Mouse (Mus musculus) forebrain, embryonic 13.5 days (tissue): Measurements from ENCODE around the gene Gpc6. TPM values are rescaled to one million over a fixed set of nuclear protein-coding genes. Genes with fewer than 3 reads are reported as not detected.

Experiments used
- ATAC-seq: fragments of 200-750 bp; cut with Nextera tagmentation; 2 replicates; pipeline ENCODE4 v1.8.0; 2017
- H3K27ac ChIP-seq: fragments of 300-500 bp; sonication (generic); 2 replicates; pipeline ENCODE4 v1.5.1; 2015; ENCODE audit warnings: inconsistent platforms, mild to moderate bottlenecking, moderate library complexity
- H3K27me3 ChIP-seq: fragments of 300-500 bp; sonication (generic); 2 replicates; pipeline ENCODE4 v1.6.1; 2015; ENCODE audit warnings: mild to moderate bottlenecking, inconsistent platforms
- H3K36me3 ChIP-seq: fragments of 300-500 bp; sonication (generic); 2 replicates; pipeline ENCODE4 v1.6.1; 2015; ENCODE audit warnings: mild to moderate bottlenecking, inconsistent platforms; ENCODE audit not compliant: poor library complexity, severe bottlenecking
- H3K4me1 ChIP-seq: fragments of 300-500 bp; sonication (generic); 2 replicates; pipeline ENCODE4 v1.6.1; 2015; ENCODE audit warnings: inconsistent platforms
- H3K4me2 ChIP-seq: fragments of 300-500 bp; sonication (generic); 2 replicates; pipeline ENCODE4 v1.6.1; 2015; ENCODE audit warnings: inconsistent platforms, mild to moderate bottlenecking, moderate library complexity
- H3K4me3 ChIP-seq: fragments of 300-500 bp; sonication (generic); 2 replicates; pipeline ENCODE4 v1.5.1; 2015; ENCODE audit warnings: mild to moderate bottlenecking, inconsistent platforms
- H3K9ac ChIP-seq: fragments of 300-500 bp; sonication (generic); 2 replicates; pipeline ENCODE4 v1.6.1; 2015; ENCODE audit warnings: mild to moderate bottlenecking, inconsistent platforms
- H3K9me3 ChIP-seq: fragments of 300-500 bp; sonication (generic); replicated peaks from 2 replicates; pipeline ENCODE4 v1.6.1; 2016; ENCODE audit warnings: inconsistent platforms
- WGBS: fragments of 180-500 bp; shearing (Covaris S2); methylation state at CpG from one replicate; pipeline ENCODE4 v1.1.7; 2015; 5-methylcytosine and 5-hydroxymethylcytosine counted together
- polyA plus RNA-seq: library from polyadenylated mRNA; unstranded; fragments of >200 nt; fragmentation: Nextera tagmentation; extraction: Ambion mirVana; gene quantifications from 2 replicates; pipeline ENCODE4 v1.2.1, GENCODE M21; 2015

Gpc6 gene
- polyA plus RNA-seq, 1 experiment from 2014 or later, result 20.0 TPM

DNA sequence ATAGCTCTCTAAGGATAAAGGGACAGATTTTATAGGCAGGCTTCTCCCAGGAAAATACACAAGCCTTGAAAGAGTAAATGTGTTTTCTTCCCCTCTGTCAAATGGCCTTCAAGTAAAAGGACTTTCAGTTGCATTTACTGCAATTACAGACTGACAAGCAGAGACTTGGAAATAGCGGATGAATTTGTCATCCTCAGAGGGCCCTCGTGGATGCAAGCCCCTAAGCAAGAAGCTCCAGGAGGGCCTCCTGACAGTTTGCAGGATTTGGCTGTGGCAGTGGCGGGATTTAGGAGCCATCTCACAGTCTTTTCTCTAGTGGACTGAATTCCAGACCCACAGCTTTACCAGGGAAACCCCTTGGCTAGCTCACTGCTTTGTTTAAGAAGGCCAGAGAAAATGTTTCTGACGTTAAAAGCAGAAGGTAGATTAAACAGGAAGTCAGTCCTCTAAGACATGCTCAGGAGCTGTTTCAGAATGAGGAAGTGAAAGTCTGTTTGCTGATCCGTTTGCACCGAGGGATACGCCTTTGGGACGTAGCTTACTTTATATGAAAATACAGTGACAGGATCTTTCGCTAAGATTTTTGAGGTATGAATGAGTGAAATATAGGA, 700.1 kb downstream of the Gpc6 start:
- Histone ChIP-seq H3K4me2 (no peak overlapping the region), H3K4me1 (no peaks in the 10 kb centered on the region), H3K9ac (no peak overlapping the region), H3K4me3 (no peak overlapping the region), H3K36me3 (no peaks in the 10 kb centered on the region), H3K9me3 (no peaks in the 10 kb centered on the region), H3K27ac (no peak overlapping the region), H3K27me3 (no peaks in the 10 kb centered on the region)
- 82% methylated on average over 9 of the region's 9 CpGs for WGBS
- no peak for ATAC-seq

DNA sequence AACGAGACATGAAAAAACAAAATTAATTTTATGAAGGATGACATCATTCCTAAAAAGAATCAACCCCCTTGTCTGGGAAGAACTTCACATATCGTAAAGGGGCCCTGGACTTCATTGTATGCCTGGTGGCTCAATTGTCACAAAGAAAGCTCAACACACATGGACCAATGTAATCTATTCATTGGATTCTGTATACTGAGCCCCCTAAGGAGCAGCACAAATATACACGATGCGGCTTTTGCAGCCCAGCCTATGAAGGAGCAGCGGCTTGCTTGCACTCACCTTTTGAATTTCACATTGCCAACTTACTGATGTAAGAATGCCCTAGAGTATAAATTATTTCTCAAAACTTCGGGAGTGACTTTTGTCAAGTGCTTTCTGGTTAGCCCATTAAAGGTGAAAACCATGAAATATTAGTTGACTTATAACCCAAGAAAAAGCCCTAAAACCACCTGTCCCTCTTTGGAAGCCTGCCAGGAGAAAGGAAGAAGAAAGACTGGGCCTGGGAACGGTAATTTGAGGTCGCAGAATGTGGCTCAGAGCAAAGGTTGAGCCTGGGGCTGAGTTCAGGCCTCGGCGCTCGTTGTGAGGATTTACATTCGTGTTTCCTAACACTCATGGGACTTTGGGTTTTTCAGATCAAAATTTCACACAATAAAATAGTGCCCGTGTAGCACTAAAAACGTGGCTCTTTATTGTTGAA, 709.3 kb downstream of the Gpc6 start:
- ATAC-seq, result no peak
- Histone ChIP-seq H3K27me3 (no peaks in the 10 kb centered on the region), H3K27ac (no peak overlapping the region), H3K4me3 (no peak overlapping the region), H3K9ac (no peak overlapping the region), H3K4me1 (no peaks in the 10 kb centered on the region), H3K36me3 (no peaks in the 10 kb centered on the region), H3K4me2 (no peak overlapping the region), H3K9me3 (no peaks in the 10 kb centered on the region)
- 81% methylated on average over 14 of the region's 14 CpGs for WGBS

DNA sequence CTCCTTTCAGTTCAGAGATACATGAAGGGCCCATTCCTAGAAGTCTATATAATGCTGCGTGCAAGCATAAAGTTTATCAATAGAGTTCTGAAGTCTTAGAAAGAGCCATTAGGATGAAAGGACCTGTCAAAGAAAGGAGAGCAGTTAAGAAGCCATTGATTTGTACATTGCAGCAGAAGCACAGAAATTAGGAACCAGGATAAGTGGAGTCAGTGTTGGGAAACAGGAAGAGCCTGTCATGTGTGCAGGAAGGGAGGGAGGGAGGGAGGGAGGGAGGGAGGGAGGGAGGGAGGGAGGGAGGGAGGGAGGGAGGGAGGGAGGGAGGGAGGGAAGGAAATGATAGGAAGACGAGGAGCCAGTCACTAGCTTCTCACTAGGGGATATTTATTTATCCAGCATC, 716.7 kb downstream of the Gpc6 start:
- no peaks in the 10 kb centered on the region for H3K4me1 ChIP-seq
- no peaks in the 10 kb centered on the region for H3K27me3 ChIP-seq
- no peak overlapping the region for H3K9ac ChIP-seq
- no peak overlapping the region for H3K4me3 ChIP-seq
- ATAC-seq, result no peak
- H3K36me3 ChIP-seq, result no peaks in the 10 kb centered on the region
- no peaks in the 10 kb centered on the region for H3K9me3 ChIP-seq
- WGBS, result 73% methylated on average over 2 of the region's 2 CpGs
- H3K27ac ChIP-seq, result no peak overlapping the region
- no peak overlapping the region for H3K4me2 ChIP-seq

DNA sequence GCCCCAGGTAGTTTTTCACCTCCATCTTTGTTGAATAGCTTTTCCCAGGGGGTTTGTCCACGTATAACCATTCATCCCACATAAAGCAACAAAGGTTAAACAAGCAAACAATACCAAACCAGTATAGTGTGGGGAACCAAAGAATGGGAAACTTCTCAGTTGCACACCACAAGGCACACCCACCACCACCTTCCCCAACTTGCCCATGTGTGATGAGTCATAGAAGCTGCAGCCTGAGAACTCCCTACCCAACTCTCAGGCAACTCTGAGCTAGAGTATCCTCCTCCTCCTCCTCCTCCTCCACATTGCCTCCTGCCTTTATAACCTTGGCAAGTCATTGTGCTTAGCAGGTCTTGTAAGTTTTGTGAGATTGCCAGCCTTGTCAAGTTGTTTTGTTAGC, 718.0 kb downstream of the Gpc6 start:
- Histone ChIP-seq H3K36me3 (no peaks in the 10 kb centered on the region), H3K9ac (no peak overlapping the region), H3K4me1 (no peaks in the 10 kb centered on the region), H3K27ac (no peak overlapping the region), H3K4me3 (no peak overlapping the region), H3K4me2 (no peak overlapping the region), H3K27me3 (no peaks in the 10 kb centered on the region), H3K9me3 (no peaks in the 10 kb centered on the region)
- WGBS, result 94% methylated on average over 1 of the region's 1 CpGs
- no peak for ATAC-seq

DNA sequence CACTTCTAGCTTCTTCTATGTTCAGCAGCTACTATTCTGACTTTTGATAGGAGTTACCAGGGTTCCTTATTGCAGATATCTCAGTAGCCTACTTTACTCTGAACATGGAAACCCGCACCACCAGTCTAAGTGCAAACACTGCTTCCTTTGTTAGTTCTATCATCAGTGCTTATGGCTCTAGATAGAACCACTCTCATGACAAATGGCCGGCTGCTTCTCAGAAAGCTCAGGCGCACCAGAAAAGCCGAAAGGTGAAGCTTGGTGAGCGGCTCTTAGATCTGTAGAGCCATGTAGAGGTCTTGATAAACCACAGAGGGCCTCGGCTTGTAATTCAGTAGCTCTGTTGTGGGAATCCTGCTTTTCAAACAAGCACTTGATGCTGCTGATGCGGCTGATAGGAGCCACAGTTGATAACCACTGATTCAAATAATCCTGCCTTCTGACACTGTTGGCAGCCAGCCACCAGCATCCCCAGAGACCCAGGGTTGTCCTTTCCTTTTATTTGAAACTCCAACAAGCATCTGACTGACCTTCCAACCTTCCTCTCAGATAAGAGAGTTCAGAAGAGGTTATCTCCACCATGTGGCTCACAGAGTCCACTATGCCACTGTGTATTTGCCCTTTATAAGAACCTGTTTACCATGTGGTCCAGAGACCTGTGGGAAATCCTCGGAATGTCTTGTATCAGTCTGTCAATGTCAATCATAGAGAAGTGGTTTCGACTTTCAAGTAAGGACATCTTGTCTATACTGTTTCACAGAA, 723.3 kb downstream of the Gpc6 start:
- 91% methylated on average over 9 of the region's 9 CpGs for WGBS
- H3K4me1 ChIP-seq, result no peaks in the 10 kb centered on the region
- ATAC-seq, result no peak
- no peak overlapping the region for H3K9ac ChIP-seq
- no peaks in the 10 kb centered on the region for H3K27me3 ChIP-seq
- H3K36me3 ChIP-seq, result no peaks in the 10 kb centered on the region
- H3K4me3 ChIP-seq, result no peak overlapping the region
- no peaks in the 10 kb centered on the region for H3K9me3 ChIP-seq
- no peak overlapping the region for H3K27ac ChIP-seq
- H3K4me2 ChIP-seq, result no peak overlapping the region

DNA sequence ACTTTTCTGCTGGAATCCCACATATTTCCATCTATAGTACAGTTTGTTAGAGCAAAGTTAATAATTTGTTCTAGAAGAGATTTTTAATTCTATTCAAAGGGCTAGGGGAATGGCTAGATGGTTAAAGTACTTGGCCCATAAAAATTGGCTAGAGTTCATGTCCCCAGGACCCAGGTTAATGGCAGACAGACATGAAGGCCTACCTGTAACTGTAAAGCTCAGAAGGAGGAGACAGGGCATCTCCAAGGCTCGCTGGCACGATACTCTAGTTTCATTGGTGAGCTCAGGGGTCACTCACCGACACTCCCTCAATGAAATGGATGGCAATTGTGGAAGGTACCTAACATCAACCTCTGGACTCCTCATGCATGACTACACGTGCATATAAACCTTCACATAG, 725.0 kb downstream of the Gpc6 start:
- H3K36me3 ChIP-seq, result no peaks in the 10 kb centered on the region
- H3K27me3 ChIP-seq, result no peaks in the 10 kb centered on the region
- no peak overlapping the region for H3K9ac ChIP-seq
- H3K4me2 ChIP-seq, result no peak overlapping the region
- ATAC-seq, result no peak
- no peak overlapping the region for H3K4me3 ChIP-seq
- no peaks in the 10 kb centered on the region for H3K9me3 ChIP-seq
- H3K4me1 ChIP-seq, result no peaks in the 10 kb centered on the region
- WGBS, result 96% methylated on average over 4 of the region's 4 CpGs
- H3K27ac ChIP-seq, result no peak overlapping the region

DNA sequence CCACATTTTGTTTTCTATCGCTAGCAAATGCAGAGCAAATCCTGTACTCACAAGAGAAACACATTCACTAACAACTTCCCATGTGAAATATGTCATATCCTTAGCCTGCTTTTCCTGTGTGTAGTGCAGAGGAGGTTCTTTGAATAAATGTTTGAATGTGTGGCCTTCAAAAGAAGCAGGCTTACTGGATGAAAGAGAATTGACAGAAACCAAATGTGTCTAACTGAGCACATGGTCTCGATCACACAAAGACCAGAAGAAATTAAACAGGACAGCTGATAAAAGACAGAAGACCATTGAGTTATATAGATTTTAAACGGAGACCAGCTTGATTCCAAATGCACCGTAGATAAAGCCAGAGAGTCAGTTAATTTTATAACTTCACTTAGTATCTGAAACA, 726.2 kb downstream of the Gpc6 start:
- no peak overlapping the region for H3K4me2 ChIP-seq
- no peaks in the 10 kb centered on the region for H3K9me3 ChIP-seq
- no peak overlapping the region for H3K9ac ChIP-seq
- no peaks in the 10 kb centered on the region for H3K36me3 ChIP-seq
- ATAC-seq, result no peak
- WGBS, result 87% methylated on average over 4 of the region's 4 CpGs
- no peaks in the 10 kb centered on the region for H3K27me3 ChIP-seq
- H3K4me3 ChIP-seq, result no peak overlapping the region
- H3K4me1 ChIP-seq, result no peaks in the 10 kb centered on the region
- no peak overlapping the region for H3K27ac ChIP-seq

DNA sequence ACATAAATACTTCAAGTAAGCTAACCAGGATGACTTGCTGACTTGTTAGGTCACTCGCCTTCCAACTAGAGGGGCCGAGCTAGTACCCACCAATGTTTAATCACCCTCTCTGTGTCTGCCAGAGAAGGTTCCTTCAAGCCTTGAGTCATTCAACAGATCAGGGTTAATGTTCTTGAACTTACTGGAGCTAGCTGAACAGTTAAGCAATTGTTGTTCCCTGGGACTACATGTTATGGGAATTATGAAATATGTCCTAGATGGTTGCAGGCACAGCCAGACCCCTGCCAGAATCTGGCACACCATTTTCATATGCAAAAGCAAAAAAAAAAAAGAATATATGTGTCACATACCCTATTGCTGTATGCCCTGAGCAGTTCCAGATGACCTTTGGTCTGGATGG, 726.8 kb downstream of the Gpc6 start:
- Histone ChIP-seq H3K9ac (no peak overlapping the region), H3K36me3 (no peaks in the 10 kb centered on the region), H3K4me3 (no peak overlapping the region), H3K27ac (no peak overlapping the region), H3K27me3 (no peaks in the 10 kb centered on the region), H3K4me2 (no peak overlapping the region), H3K9me3 (no peaks in the 10 kb centered on the region), H3K4me1 (no peaks in the 10 kb centered on the region)
- no peak for ATAC-seq
- 97% methylated on average over 2 of the region's 2 CpGs for WGBS

DNA sequence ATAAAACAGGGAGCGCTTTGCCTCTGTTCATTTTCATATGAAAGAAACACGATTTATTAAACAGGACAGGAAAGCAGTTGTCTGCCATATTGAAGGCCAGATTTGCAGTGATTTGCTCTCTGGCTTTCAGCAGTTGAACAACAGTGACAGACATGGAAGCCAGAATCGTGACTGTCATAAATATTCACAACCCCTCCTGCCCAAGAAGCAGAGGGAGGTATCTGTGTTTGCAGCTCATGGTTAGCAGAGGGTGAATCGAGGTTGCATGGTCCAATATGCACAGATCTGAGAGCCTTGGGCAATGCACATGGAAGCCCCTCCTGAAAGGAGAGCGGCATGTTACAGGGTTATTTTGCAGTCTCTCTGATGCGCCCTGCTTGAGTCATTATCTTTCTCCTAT, 730.3 kb downstream of the Gpc6 start:
- H3K27ac ChIP-seq, result no peak overlapping the region
- 80% methylated on average over 6 of the region's 6 CpGs for WGBS
- no peaks in the 10 kb centered on the region for H3K27me3 ChIP-seq
- no peaks in the 10 kb centered on the region for H3K4me1 ChIP-seq
- no peak overlapping the region for H3K4me3 ChIP-seq
- peak; percentile 72; the same call in 1 of the 2 replicates for ATAC-seq
- no peaks in the 10 kb centered on the region for H3K36me3 ChIP-seq
- no peaks in the 10 kb centered on the region for H3K9me3 ChIP-seq
- no peak overlapping the region for H3K9ac ChIP-seq
- H3K4me2 ChIP-seq, result no peak overlapping the region

DNA sequence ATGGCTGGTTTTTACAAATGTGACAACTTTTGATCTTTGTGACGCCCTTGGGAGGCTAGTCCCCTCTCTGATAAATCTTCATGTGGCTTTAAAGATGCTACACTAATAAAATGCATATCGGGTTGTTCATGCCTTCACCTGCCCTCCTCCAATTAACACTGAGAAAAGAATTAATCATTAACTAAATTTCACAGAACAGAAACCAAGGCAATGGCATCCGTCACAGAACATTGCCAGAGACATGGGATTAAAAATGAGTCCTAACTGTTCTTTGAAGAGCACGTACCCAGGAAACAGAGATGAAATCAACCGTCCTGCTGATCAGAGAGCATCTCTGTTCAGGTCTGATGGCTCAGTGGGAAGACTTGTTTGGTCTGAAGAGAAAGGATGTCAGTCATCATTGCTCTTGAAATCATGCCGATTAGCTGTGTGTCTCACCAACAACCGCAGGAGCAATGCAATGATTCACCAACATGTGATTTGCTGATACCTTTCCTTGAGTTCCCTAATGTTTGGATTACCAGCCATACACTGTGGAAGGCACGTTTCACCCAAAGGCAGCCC, 734.2 kb downstream of the Gpc6 start:
- H3K27ac ChIP-seq, result no peak overlapping the region
- H3K4me2 ChIP-seq, result no peak overlapping the region
- no peaks in the 10 kb centered on the region for H3K36me3 ChIP-seq
- no peak for ATAC-seq
- H3K4me3 ChIP-seq, result no peak overlapping the region
- no peaks in the 10 kb centered on the region for H3K9me3 ChIP-seq
- no peak overlapping the region for H3K9ac ChIP-seq
- 85% methylated on average over 8 of the region's 8 CpGs for WGBS
- no peaks in the 10 kb centered on the region for H3K27me3 ChIP-seq
- H3K4me1 ChIP-seq, result no peaks in the 10 kb centered on the region

DNA sequence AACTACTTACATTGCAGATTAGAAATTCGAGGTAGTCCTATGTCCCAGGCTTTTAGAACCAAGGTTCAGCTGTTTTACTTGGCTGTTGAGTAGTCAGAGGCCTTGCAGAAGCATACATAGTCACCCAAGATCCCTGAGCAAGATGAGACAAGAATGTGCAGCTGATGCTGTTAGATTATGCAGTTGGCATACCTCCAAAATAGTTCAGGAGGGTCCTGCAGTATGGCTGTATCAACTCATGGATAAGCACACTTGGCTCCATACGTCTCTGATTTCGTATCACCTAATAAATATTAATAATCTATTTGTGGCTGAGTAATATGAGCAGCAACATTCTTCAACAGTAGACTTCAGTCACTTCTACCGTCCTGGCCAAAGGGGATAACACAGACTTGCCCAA, 737.1 kb downstream of the Gpc6 start:
- Histone ChIP-seq H3K4me3 (no peak overlapping the region), H3K27me3 (no peaks in the 10 kb centered on the region), H3K27ac (no peak overlapping the region), H3K36me3 (no peaks in the 10 kb centered on the region), H3K4me1 (no peaks in the 10 kb centered on the region), H3K9me3 (no peaks in the 10 kb centered on the region), H3K9ac (no peak overlapping the region), H3K4me2 (no peak overlapping the region)
- ATAC-seq, result 0 out of 2 replicates have a peak, but pooled peaks have one; percentile 57
- WGBS, result 87% methylated on average over 4 of the region's 4 CpGs

DNA sequence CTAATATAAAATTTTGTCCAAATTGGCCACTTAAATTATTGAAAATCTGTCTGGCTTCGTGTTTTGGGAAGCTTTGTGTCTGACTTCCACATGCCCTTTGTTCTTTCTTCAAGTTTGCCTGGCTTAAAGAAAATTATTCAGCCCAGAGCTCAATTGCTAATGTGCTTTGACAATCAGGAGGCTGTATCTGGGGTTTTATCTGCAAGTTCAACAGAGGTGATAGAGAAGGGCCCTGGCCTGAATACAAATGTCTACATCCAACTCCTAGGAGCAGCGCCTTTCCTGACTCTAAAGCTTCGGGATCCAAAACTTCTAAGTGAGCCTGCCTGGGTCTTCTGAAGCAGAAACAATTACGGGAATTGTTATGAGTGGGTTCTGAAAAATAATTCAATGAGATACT, 739.7 kb downstream of the Gpc6 start:
- Histone ChIP-seq H3K4me3 (no peak overlapping the region), H3K4me1 (no peaks in the 10 kb centered on the region), H3K36me3 (no peaks in the 10 kb centered on the region), H3K4me2 (no peak overlapping the region), H3K9me3 (no peaks in the 10 kb centered on the region), H3K27me3 (no peaks in the 10 kb centered on the region), H3K9ac (no peak overlapping the region), H3K27ac (no peak overlapping the region)
- ATAC-seq, result no peak
- WGBS, result 59% methylated on average over 4 of the region's 4 CpGs
